Mouse (Mus musculus) E14TG2a.4 (cell line): Measurements from ENCODE around the gene Gm13694.
"Not testable (repeated sequence)": the region's sequence is repeated elsewhere in the genome, so short reads cannot be mapped to it uniquely, and the experiment has no call there.

ENCODE experiments used
- CTCF ChIP-seq: conservative IDR thresholded peaks from 2 replicates; pipeline ENCODE4 v1.5.1; 2014; ENCODE audit warnings: low read length
- NANOG ChIP-seq: IDR thresholded peaks from 2 replicates; pipeline ENCODE4 v1.6.1; 2014; ENCODE audit warnings: borderline replicate concordance, low read length, mixed read lengths
- POU5F1 ChIP-seq: IDR thresholded peaks from 2 replicates; pipeline ENCODE4 v1.6.1; 2014; ENCODE audit warnings: low read length, borderline replicate concordance

- TF ChIP-seq POU5F1, CTCF, NANOG: not testable (repeated sequence)
These were observed at the start of gene Gm13694 for GRCm38 (mm10) chr2:83978633-83979032.
